Comparison of ENCODE assay signal across 8 mouse cellular contexts in genomic region chr10:88356983-88357559, GRCm38 (mm10). TPM values are rescaled to one million over a fixed set of nuclear protein-coding genes. Genes with fewer than 3 reads are reported as not detected.
DNase-seq lines count a peak whose midpoint lies in the region; ATAC-seq and TF ChIP-seq lines count a peak whose summit lies in the region.

No protein-coding gene starts in this region.

- peak; percentile 44 to 56 for DNase-seq in adrenal gland, postnatal 4 days (ENCODE audit: low spot score in 2 of 2)
- DNase-seq in forebrain, postnatal 0 days: peak; percentile 59
- peak; percentile 54 for DNase-seq in hindbrain, embryonic 11.5 days (ENCODE audit: low spot score)
- DNase-seq in layer of hippocampus, postnatal 10 days (ENCODE audit: low spot score in 2 of 2): peak; percentile 63 to 64
- peak; percentile 86 for DNase-seq in lung, postnatal 10 days
- DNase-seq in ovary, postnatal 10 days (ENCODE audit: low spot score): peak; percentile 35
- DNase-seq in thymus, postnatal 14 days: peak; percentile 67

- H3K4me2 ChIP-seq in forebrain, postnatal 0 days (ENCODE audit: low read depth): peak overlapping the region; percentile 63
- H3K4me2 ChIP-seq in hindbrain, embryonic 11.5 days (replicated peaks; ENCODE audit: low read depth, low read length): peak overlapping the region; percentile 76

- peak overlapping the region; percentile 52 for H3K4me3 ChIP-seq in forebrain, postnatal 0 days (ENCODE audit: low read depth, low read length)
- peak overlapping the region; percentile 37 for H3K4me3 ChIP-seq in hindbrain, embryonic 11.5 days (ENCODE audit: low read depth, low read length)

- no peaks in the 10 kb centered on the region for H3K27me3 ChIP-seq in forebrain, postnatal 0 days (ENCODE audit: insufficient read depth, low read length)
- peaks cover 10% of the 10 kb centered on the region for H3K27me3 ChIP-seq in hindbrain, embryonic 11.5 days (ENCODE audit: control insufficient read depth, insufficient read depth, low read length)

- peak; percentile 87 for ATAC-seq in CD4-positive, CD25-positive, alpha-beta regulatory T cell, adult 4 months
- peak; percentile 91 for ATAC-seq in forebrain, postnatal 0 days
- peak; percentile 74 for ATAC-seq in hindbrain, embryonic 11.5 days (ENCODE audit: low FRiP score)

- peak overlapping the region; percentile 57 for H3K9ac ChIP-seq in forebrain, postnatal 0 days
- H3K9ac ChIP-seq in hindbrain, embryonic 11.5 days (ENCODE audit: low read depth, low read length): peak overlapping the region; percentile 46

- no peak overlapping the region for H3K27ac ChIP-seq in forebrain, postnatal 0 days (ENCODE audit: low read depth, low read length)
- H3K27ac ChIP-seq in hindbrain, embryonic 11.5 days (ENCODE audit: low read depth, low read length): no peak overlapping the region

- H3K9me3 ChIP-seq in forebrain, postnatal 0 days (ENCODE audit: low read length): no peaks in the 10 kb centered on the region
- no peaks in the 10 kb centered on the region for H3K9me3 ChIP-seq in hindbrain, embryonic 11.5 days (ENCODE audit: control insufficient read depth, low read length)

- WGBS in forebrain, postnatal 0 days: 2% methylated on average over 47 of the region's 47 CpGs
- WGBS in hindbrain, embryonic 11.5 days: 3% methylated on average over 42 of the region's 47 CpGs

- H3K4me1 ChIP-seq in forebrain, postnatal 0 days (ENCODE audit: insufficient read depth): no peaks in the 10 kb centered on the region
- no peaks in the 10 kb centered on the region for H3K4me1 ChIP-seq in hindbrain, embryonic 11.5 days (replicated peaks; ENCODE audit: control insufficient read depth, insufficient read depth, low read length)

- TF ChIP-seq CTCF in forebrain, postnatal 0 days (IDR thresholded peaks at IDR 0.05; ENCODE audit: low read depth): no peak

- H3K36me3 ChIP-seq in forebrain, postnatal 0 days (ENCODE audit: insufficient read depth): no peaks in the 10 kb centered on the region
- H3K36me3 ChIP-seq in hindbrain, embryonic 11.5 days (ENCODE audit: control insufficient read depth, insufficient read depth, low read length): no peaks in the 10 kb centered on the region

RNA-seq across cellular contexts. Expression of gene Dram1, which starts 21.8 kb away (rescaled TPM):
- under 1 TPM; 0.48 to 0.98 TPM for polyA plus RNA-seq in CD4-positive, CD25-positive, alpha-beta regulatory T cell, adult 4 months (2017; shearing (Covaris generic))
- 1 to 10 TPM; 4.4 to 4.5 TPM for total RNA-seq in adrenal gland, postnatal 4 days (2021)
- 0.62 and 0.85 TPM in 2 replicates for total RNA-seq in forebrain, postnatal 0 days (2014; rRNA removed)
- polyA plus RNA-seq in forebrain, postnatal 0 days (2015; fragmentation: Nextera tagmentation; extraction: Ambion mirVana): 0.58 and 0.92 TPM in 2 replicates
- 0.59 and 1.0 TPM in 2 replicates for polyA plus RNA-seq in hindbrain, embryonic 11.5 days (2014; fragmentation: Nextera tagmentation; extraction: Ambion mirVana)
- 1 to 10 TPM in 1 of 2 experiments, under 1 TPM in 1; 0.87 to 1.5 TPM for total RNA-seq in layer of hippocampus, postnatal 10 days (2021)

RNA-seq across cellular contexts. Expression of gene Gnptab, which starts 21.9 kb away (rescaled TPM):
- polyA plus RNA-seq in CD4-positive, CD25-positive, alpha-beta regulatory T cell, adult 4 months (2017; shearing (Covaris generic)): 1 to 10 TPM; 4.1 to 6.5 TPM
- total RNA-seq in adrenal gland, postnatal 4 days (2021): 10 to 100 TPM; 34.2 to 37.8 TPM
- total RNA-seq in forebrain, postnatal 0 days (2014; rRNA removed): 44.0 and 51.9 TPM in 2 replicates
- polyA plus RNA-seq in forebrain, postnatal 0 days (2015; fragmentation: Nextera tagmentation; extraction: Ambion mirVana): 16.7 and 21.3 TPM in 2 replicates
- 9.7 and 11.1 TPM in 2 replicates for polyA plus RNA-seq in hindbrain, embryonic 11.5 days (2014; fragmentation: Nextera tagmentation; extraction: Ambion mirVana)
- 10 to 100 TPM; 86.3 to 93.5 TPM for total RNA-seq in layer of hippocampus, postnatal 10 days (2021)

Comparison
In these comparisons a context has a peak if more than half of its experiments do, and no peak if none do; other contexts are left out.
1. DNase-seq: peak in every context shown above with its lines; median percentile 86 in lung, postnatal 10 days; 67 in thymus, postnatal 14 days; 64 in layer of hippocampus, postnatal 10 days; 59 in forebrain, postnatal 0 days; 54 in hindbrain, embryonic 11.5 days; 50 in adrenal gland, postnatal 4 days; 35 in ovary, postnatal 10 days.